Mouse (Mus musculus) liver, postnatal 0 days (tissue): ENCODE measurements around the gene Sp1.

ENCODE experiments used
- CTCF ChIP-seq: sonication (generic); IDR thresholded peaks from 2 replicates; pipeline ENCODE4 v1.5.1; 2016; ENCODE audit warnings: antibody characterized with exemption, low read depth
- EP300 ChIP-seq: IDR thresholded peaks from 2 replicates; pipeline ENCODE4 v1.6.1; 2016; ENCODE audit warnings: antibody characterized with exemption, low read depth, mild to moderate bottlenecking

DNA sequence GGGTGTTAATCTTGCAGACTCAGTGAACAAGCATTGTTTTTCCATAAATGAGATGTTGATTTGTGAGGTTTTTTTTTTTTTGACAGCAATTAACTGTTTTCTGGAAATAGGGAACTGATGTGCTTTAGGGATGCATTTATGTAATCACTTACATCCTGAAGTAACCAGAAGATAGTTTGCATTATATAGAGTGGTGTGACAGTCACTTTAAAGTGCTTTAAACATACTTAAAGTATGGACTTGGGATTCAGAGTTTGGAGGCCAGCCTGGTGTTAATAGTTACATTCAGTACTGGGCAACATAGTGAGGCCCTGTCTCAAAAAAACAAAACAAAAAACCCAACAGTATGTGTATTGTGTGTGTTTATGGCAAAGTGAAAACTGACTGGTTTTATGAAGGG lies 65.8 kb downstream of the Sp1 start:
- TF ChIP-seq CTCF: no peak
- TF ChIP-seq EP300: no peak
